Mouse (Mus musculus): Measurements from ENCODE around the gene Klc3.

DNA sequence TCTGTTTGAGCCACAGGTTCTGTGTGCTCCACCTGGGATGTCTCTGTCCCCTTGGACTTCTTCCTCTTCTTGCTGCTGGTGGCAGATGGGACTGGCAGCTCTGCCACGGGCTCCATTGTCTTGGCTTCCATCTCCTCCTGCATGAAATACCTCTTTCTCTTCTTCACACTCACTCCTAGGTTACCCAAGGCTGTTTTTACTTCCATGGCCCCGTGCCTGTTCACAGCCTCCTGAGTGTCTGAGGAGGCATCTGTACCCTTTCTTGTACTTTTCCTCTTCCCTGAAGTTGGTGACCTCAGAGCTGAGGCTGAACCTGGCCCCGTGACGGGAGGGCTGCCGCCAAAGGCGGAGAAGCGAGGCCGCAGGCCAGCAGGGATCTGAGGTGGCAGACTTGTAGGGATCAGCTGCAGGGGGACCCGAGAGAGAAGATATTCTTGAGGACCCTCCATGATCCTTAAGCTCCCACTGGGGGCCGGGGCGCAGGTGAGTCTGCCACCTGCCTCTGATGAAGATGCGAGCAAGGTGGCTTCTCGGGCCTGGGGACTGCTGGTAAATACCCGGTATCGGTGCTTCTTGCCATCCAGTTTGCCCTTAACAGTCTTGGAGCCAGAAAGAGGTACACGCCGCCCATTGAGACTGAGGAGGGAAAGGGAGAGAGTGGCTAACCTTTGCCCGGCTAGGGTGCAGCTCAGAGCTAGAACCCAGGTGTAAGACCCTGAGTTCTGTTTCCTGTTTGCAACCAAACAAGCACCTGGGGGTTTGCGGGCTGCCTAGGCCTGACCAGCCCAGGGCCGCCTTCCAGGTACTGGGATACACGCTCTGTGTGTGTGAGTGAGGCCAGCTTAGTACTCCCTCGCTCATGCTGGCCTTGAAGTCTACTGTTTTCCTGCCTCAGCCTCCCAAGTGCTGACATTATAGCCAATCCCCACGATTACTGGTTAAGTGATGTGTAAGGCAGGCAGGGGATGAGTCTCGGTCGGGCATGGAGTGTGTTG lies 46.2 kb downstream of the Klc3 start:
- no peak for TF ChIP-seq GATA1 (IDR thresholded peaks at IDR 0.05; ENCODE audit: borderline replicate concordance, low read length)
- TF ChIP-seq FLI1 (IDR thresholded peaks at IDR 0.05; ENCODE audit: low read length), result no peak
